Mouse (Mus musculus) cerebellum, adult 2 months (tissue): ENCODE data around the gene Rbms2. TPM values are rescaled to one million over a fixed set of nuclear protein-coding genes. Genes with fewer than 3 reads are reported as not detected.
A peak's percentile ranks its signal among the peaks of the same experiment; 100 is the strongest.
"Not testable (repeated sequence)": the region's sequence is repeated elsewhere in the genome, so short reads cannot be mapped to it uniquely, and the experiment has no call there.

Source experiments
- DNase-seq, 2 experiments: peaks; one replicate each; pipeline ENCODE4 v3.0.0; 2021
- H3K27ac ChIP-seq: fragments of 200-500 bp; 2 replicates; pipeline ENCODE4 v1.5.1; 2012; ENCODE audit warnings: low read length, control low read depth, inconsistent platforms; ENCODE audit not compliant: insufficient read depth
- H3K27me3 ChIP-seq: fragments of 200-500 bp; 2 replicates; pipeline ENCODE4 v1.6.1; 2012; ENCODE audit warnings: inconsistent platforms, mild to moderate bottlenecking, low read length, moderate library complexity; ENCODE audit not compliant: control insufficient read depth, insufficient read depth
- H3K4me1 ChIP-seq: fragments of 200-500 bp; 2 replicates; pipeline ENCODE4 v1.6.1; 2011; ENCODE audit warnings: low read length; ENCODE audit not compliant: control insufficient read depth, insufficient read depth
- H3K4me3 ChIP-seq: fragments of 200-500 bp; replicated peaks from 2 replicates; pipeline ENCODE3; 2011; ENCODE audit warnings: mild to moderate bottlenecking, low read depth, low read length, control low read depth; ENCODE audit not compliant: insufficient read depth
- CTCF ChIP-seq: fragments of 200-500 bp; IDR thresholded peaks from 2 replicates; pipeline ENCODE4 v1.5.1; 2011; ENCODE audit warnings: low read depth, mild to moderate bottlenecking, control low read depth, low read length, moderate library complexity, borderline replicate concordance; ENCODE audit not compliant: insufficient read depth
- POLR2A ChIP-seq: fragments of 200-500 bp; IDR thresholded peaks from 2 replicates; pipeline ENCODE4 v1.6.1; 2011; ENCODE audit warnings: low read length, control low read depth, borderline replicate concordance; ENCODE audit not compliant: insufficient read depth
- WGBS: fragments of 180-500 bp; shearing (Covaris S2); methylation state at CpG from one replicate; pipeline ENCODE4 v1.1.7; 2018; 5-methylcytosine and 5-hydroxymethylcytosine counted together
- polyA plus RNA-seq: library from polyadenylated mRNA; depleted of rRNA; stranded (reverse); fragments of >200 nt; gene quantifications from 2 replicates; pipeline ENCODE4 v1.2.3, GENCODE M21; 2012

Rbms2 gene
- polyA plus RNA-seq, 1 experiment: 23.7 TPM

- Histone ChIP-seq H3K27me3 (no peaks in the 10 kb centered on the region), H3K27ac (peak overlapping the region; percentile 90), H3K4me1 (peaks cover 8% of the 10 kb centered on the region), H3K4me3 (peak overlapping the region; percentile 88)
- peak; percentile 79 to 86 for DNase-seq
- peak; percentile 27; the same call in 1 of the 2 replicates for TF ChIP-seq CTCF
- TF ChIP-seq POLR2A: 0 out of 2 replicates have a peak, but pooled peaks have one; percentile 22
- 1% methylated on average over 77 of the region's 88 CpGs for WGBS
Observed at GRCm38 (mm10) chr10:128092506-128093495, 87.3 kb downstream of the Rbms2 start.

DNA sequence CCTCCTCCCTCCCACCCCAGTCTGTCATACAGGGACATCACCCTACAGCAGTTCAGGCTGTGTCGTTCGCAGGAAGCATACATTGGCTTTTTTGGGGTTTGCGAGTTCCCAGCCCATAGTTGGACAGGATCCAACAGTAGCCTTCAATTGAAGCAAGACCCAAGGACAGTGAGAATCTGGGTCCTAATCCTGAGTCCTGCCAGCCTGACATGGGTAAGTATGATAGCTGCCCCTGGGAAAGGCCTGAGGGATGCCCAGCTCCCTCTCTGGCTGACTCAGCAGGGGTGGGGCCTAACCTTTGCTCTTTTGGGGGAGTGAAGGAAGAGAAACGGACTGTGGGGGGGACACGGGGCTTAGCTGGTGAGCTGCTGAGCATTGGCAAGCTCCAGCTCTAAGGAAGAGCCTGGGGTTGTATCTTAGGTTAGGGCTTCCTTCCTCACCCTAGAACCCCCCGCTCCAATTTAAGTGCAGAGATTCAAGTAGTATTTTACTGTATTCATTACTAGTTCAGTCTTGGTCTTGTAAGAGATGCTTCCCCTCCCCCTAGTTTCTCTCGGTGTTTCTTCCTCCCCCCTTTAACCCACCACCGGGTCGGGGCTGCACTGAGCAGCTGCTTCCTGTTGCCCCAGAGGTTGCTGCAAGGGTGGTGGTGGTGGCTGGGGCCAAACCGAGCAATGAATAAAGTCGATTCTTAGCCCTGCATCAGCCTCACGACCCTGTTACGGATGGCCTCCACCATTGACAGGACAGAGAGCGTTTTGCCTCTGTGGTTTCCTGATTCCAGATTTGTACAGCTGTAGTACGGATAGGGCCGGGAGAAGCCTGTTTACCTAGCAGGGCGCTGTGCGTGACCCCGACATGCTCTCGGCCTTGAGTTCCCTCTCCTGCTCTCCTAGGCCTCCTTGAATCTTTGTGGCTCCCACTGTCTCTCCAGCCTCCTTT lies 88.3 kb downstream of the Rbms2 start, which contains the start of gene Baz2a:
Baz2a (plus strand) TSS at position 14 of the 942 bp plus-strand sequence.
- peak; percentile 68 to 70 for DNase-seq
- WGBS: 1% methylated on average over 20 of the region's 20 CpGs
- Histone ChIP-seq H3K4me1 (peaks cover 10% of the 10 kb centered on the region), H3K4me3 (peak within 1 kb of the TSS; percentile 88), H3K27me3 (no peaks in the 10 kb centered on the region), H3K27ac (peak within 1 kb of the TSS; percentile 32)
- TF ChIP-seq POLR2A (peak; percentile 48; the same call in 1 of the 2 replicates), CTCF (no peak)

- Histone ChIP-seq H3K27me3 (no peaks in the 10 kb centered on the region), H3K4me1 (peaks cover 17% of the 10 kb centered on the region), H3K4me3 (peak overlapping the region; percentile 88), H3K27ac (no peak overlapping the region; the same call in 1 of the 2 replicates)
- TF ChIP-seq CTCF (peak; percentile 77), POLR2A (no peak)
- DNase-seq: peak; percentile 90 to 92
- WGBS: 6% methylated on average over 14 of the region's 14 CpGs
Observed at GRCm38 (mm10) chr10:128090651-128091563, 89.2 kb downstream of the Rbms2 start.

DNA sequence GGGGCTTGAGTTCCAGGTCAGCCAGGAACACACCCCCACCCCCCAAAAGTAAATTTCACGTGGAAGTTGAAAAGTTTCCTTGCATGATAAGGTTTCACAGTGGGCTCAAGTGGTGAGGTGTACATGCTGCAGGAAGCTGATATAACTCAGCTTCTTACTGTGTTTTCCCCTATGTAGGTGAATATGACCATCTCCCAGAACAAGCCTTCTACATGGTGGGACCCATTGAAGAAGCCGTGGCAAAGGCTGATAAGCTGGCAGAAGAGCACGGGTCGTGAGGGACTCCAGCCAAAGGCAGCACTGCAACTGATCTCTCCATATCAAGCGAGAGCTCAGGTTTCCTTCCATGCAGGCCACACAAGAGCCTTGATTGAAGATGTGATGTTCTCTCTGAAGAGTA lies 90.3 kb downstream of the Rbms2 start:
- no peak overlapping the region for H3K27ac ChIP-seq
- 36% methylated on average over 5 of the region's 5 CpGs for WGBS
- H3K4me3 ChIP-seq: no peak overlapping the region
- TF ChIP-seq POLR2A: no peak
- TF ChIP-seq CTCF: no peak
- H3K4me1 ChIP-seq: peaks cover 18% of the 10 kb centered on the region
- H3K27me3 ChIP-seq: no peaks in the 10 kb centered on the region
- no peak for DNase-seq

DNA sequence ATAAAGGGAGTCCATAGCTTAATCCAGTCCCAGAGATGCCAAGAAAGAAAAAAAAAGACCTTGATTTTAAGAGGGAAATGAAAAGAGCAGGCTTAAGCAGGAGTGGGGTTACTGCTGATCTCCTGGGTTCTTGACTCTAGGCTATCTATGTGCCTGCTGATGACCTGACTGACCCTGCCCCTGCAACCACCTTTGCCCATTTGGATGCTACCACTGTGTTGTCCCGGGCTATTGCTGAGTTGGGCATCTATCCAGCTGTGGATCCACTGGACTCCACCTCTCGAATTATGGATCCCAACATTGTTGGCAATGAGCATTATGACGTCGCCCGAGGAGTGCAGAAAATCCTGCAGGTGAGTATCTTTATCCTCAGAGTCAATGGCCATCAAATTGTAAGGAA lies 91.9 kb downstream of the Rbms2 start:
- TF ChIP-seq CTCF (no peak), POLR2A (no peak)
- no peak for DNase-seq
- Histone ChIP-seq H3K27ac (no peak overlapping the region), H3K4me3 (no peak overlapping the region), H3K27me3 (no peaks in the 10 kb centered on the region), H3K4me1 (peaks cover 13% of the 10 kb centered on the region; the same call in 1 of the 2 replicates)
- WGBS: 54% methylated on average over 5 of the region's 5 CpGs

DNA sequence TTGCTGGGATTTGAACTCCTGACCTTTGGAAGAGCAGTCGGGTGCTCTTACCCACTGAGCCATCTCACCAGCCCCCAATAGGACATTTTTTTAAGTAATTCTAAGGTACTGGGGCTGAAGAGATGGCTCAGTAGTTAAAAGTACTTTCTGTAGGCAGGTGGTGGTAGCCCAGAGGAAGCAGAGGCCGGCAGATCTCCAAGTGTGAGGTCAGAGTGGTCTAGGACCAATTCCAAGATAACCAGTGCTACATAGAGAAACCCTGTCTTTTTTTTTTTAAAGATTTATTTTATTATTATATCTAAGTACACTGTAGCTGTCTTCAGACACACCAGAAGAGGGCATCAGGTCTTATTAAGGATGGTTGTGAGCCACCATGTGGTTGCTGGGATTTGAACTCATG lies 92.9 kb downstream of the Rbms2 start:
- not testable (repeated sequence) for H3K27ac ChIP-seq, H3K27me3 ChIP-seq, H3K4me3 ChIP-seq
- WGBS: 41% methylated on average over 2 of the region's 2 CpGs
- H3K4me1 ChIP-seq: peaks cover 13% of the 10 kb centered on the region; the same call in 1 of the 2 replicates
- DNase-seq: peak; percentile 54 to 64

DNA sequence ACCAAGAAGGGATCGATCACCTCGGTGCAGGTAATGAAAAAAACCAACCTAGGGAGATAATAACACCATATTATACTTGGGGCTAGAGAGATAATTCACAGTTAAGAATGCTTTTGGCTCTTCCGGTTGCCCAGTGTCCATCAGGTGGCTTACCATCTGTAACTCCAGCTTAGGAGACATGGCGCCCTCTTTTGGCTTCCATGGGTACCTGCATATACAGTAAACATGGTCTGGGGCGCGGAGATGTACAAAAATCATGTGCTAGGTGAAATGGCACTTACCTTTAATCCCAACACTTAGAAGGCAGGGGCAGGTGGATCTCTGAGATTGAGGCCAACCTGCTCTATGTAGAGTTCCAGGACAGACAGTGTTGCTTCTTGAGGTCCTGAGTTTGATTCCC lies 93.7 kb downstream of the Rbms2 start:
- no peak for TF ChIP-seq POLR2A
- peak; percentile 48; the same call in 1 of the 2 replicates for TF ChIP-seq CTCF
- Histone ChIP-seq H3K27ac (no peak overlapping the region), H3K4me1 (peaks cover 15% of the 10 kb centered on the region; the same call in 1 of the 2 replicates), H3K27me3 (no peaks in the 10 kb centered on the region), H3K4me3 (no peak overlapping the region)
- WGBS: 53% methylated on average over 6 of the region's 6 CpGs
- peak; percentile 30 to 38 for DNase-seq
